Mouse (Mus musculus) gastrocnemius, adult 18-20 months (tissue): ENCODE results near the gene Atp5g1. TPM values are rescaled to one million over a fixed set of nuclear protein-coding genes. Genes with fewer than 3 reads are reported as not detected.
A peak's percentile ranks its signal among the peaks of the same experiment; 100 is the strongest.

Experiments
- DNase-seq: peaks from one replicate; pipeline ENCODE4 v3.0.0; 2021; ENCODE audit warnings: low spot score
- total RNA-seq, 2 experiments: library from RNA; stranded (reverse); gene quantifications; 2 replicates each; pipeline ENCODE4 v1.2.3; 2021

Gene Atp5g1
- total RNA-seq, 2 experiments from 2014 or later = 1,436 to 1,539 TPM

- no peak for DNase-seq
These were observed 2.0 kb downstream of the Atp5g1 start for GRCm38 (mm10) chr11:96073295-96073993.

- DNase-seq = no peak
These were observed 4.5 kb downstream of the Atp5g1 start for GRCm38 (mm10) chr11:96071013-96071412.

GRCm38 (mm10) chr11:96070353-96070752, 5.1 kb downstream of the Atp5g1 start:
- DNase-seq = no peak

- no peak for DNase-seq
These were observed 7.2 kb downstream of the Atp5g1 start for GRCm38 (mm10) chr11:96068231-96068630.

GRCm38 (mm10) chr11:96065215-96065911, 10.1 kb downstream of the Atp5g1 start, which contains the start of gene Ube2z:
TSS of gene Ube2z (minus strand) at chr11:96065388.
- peak; percentile 97 for DNase-seq

- no peak for DNase-seq
These were observed 10.8 kb downstream of the Atp5g1 start for GRCm38 (mm10) chr11:96064521-96065214.

GRCm38 (mm10) chr11:96058309-96058708, 17.2 kb downstream of the Atp5g1 start:
- DNase-seq = no peak

- DNase-seq = no peak
These were observed 24.6 kb downstream of the Atp5g1 start for GRCm38 (mm10) chr11:96050854-96051253.

GRCm38 (mm10) chr11:96049939-96050338, 25.5 kb downstream of the Atp5g1 start:
- DNase-seq = no peak

GRCm38 (mm10) chr11:96047469-96048373, 27.7 kb downstream of the Atp5g1 start:
- no peak for DNase-seq

GRCm38 (mm10) chr11:96046793-96047192, 28.7 kb downstream of the Atp5g1 start:
- no peak for DNase-seq

- no peak for DNase-seq
These were observed 29.4 kb downstream of the Atp5g1 start for GRCm38 (mm10) chr11:96046028-96046427.

GRCm38 (mm10) chr11:96044803-96045567, 30.5 kb downstream of the Atp5g1 start:
- no peak for DNase-seq

- DNase-seq = no peak
These were observed 36.9 kb downstream of the Atp5g1 start for GRCm38 (mm10) chr11:96038560-96038959.

GRCm38 (mm10) chr11:96037499-96037898, 38.0 kb downstream of the Atp5g1 start:
- DNase-seq = no peak

- no peak for DNase-seq
These were observed 40.3 kb downstream of the Atp5g1 start for GRCm38 (mm10) chr11:96035133-96035532.

GRCm38 (mm10) chr11:96034596-96035052, 40.8 kb downstream of the Atp5g1 start, which contains the start of gene Snf8:
TSS of gene Snf8 (plus strand) at chr11:96034885.
- peak; percentile 93 for DNase-seq

GRCm38 (mm10) chr11:96034116-96034515, 41.4 kb downstream of the Atp5g1 start:
- no peak for DNase-seq

GRCm38 (mm10) chr11:96033264-96033663, 42.2 kb downstream of the Atp5g1 start:
- no peak for DNase-seq

- no peak for DNase-seq
These were observed 43.8 kb downstream of the Atp5g1 start for GRCm38 (mm10) chr11:96031701-96032100.
